8 mouse cellular contexts compared by ENCODE assay signal in genomic region chr8:108708833-108709387, GRCm38 (mm10).
DNase-seq lines count a peak whose midpoint lies in the region; ATAC-seq and TF ChIP-seq lines count a peak whose summit lies in the region.

No protein-coding gene starts in this region.

- TF ChIP-seq POLR2A in thymus, adult 2 months (IDR thresholded peaks at IDR 0.05; ENCODE audit: control insufficient read depth, extremely low read depth, insufficient read depth, low read length, poor library complexity), result no peak

- DNase-seq in kidney, adult 9 months, result no peak
- no peak for DNase-seq in forebrain, embryonic 14.5 days (ENCODE audit: low spot score)
- DNase-seq in limb, embryonic 10.5 days (ENCODE audit: low spot score), result peak; percentile 30
- no peak for DNase-seq in thymus, adult 2 months

- peak overlapping the region; percentile 23; the same call in 1 of the 2 replicates for H3K4me2 ChIP-seq in kidney, embryonic 16.5 days (replicated peaks; ENCODE audit: low read depth, low read length)
- H3K4me2 ChIP-seq in forebrain, embryonic 14.5 days (ENCODE audit: low read length), result peak overlapping the region; percentile 73
- peak overlapping the region; percentile 67 for H3K4me2 ChIP-seq in neural tube, embryonic 14.5 days (ENCODE audit: low read depth, low read length)

- H3K4me3 ChIP-seq in kidney, embryonic 16.5 days (ENCODE audit: low read length), result no peak overlapping the region
- no peak overlapping the region for H3K4me3 ChIP-seq in forebrain, embryonic 14.5 days (ENCODE audit: low read depth, low read length)
- no peak overlapping the region for H3K4me3 ChIP-seq in limb, embryonic 10.5 days
- no peak overlapping the region; the same call in 1 of the 2 replicates for H3K4me3 ChIP-seq in neural tube, embryonic 14.5 days (ENCODE audit: low read depth, low read length)
- no peak overlapping the region for H3K4me3 ChIP-seq in thymus, adult 2 months (ENCODE audit: control insufficient read depth, insufficient read depth, low read length)

- no peak for ATAC-seq in kidney, embryonic 16.5 days (ENCODE audit: low FRiP score, low TSS enrichment)
- no peak for ATAC-seq in forebrain, embryonic 14.5 days
- no peak for ATAC-seq in neural tube, embryonic 14.5 days (ENCODE audit: low read depth)
- no peak for ATAC-seq in erythroid progenitor cell, adult 5-6 weeks (replicated peaks; ENCODE audit: low FRiP score, poor library complexity, severe bottlenecking)
- ATAC-seq in granulocyte monocyte progenitor cell, adult 5-6 weeks (replicated peaks; ENCODE audit: poor library complexity, severe bottlenecking), result no peak

- H3K4me1 ChIP-seq in kidney, embryonic 16.5 days (ENCODE audit: insufficient read depth, low read length), result peaks cover 83% of the 10 kb centered on the region
- H3K4me1 ChIP-seq in forebrain, embryonic 14.5 days (ENCODE audit: control insufficient read depth, insufficient read depth, low read length), result peaks cover 31% of the 10 kb centered on the region
- H3K4me1 ChIP-seq in limb, embryonic 10.5 days, result peaks cover 87% of the 10 kb centered on the region
- H3K4me1 ChIP-seq in neural tube, embryonic 14.5 days (ENCODE audit: control insufficient read depth, insufficient read depth, low read length), result peaks cover 48% of the 10 kb centered on the region
- H3K4me1 ChIP-seq in thymus, adult 2 months (replicated peaks; ENCODE audit: control insufficient read depth, insufficient read depth, low read length), result peaks cover 4% of the 10 kb centered on the region; the same call in 1 of the 2 replicates

- no peaks in the 10 kb centered on the region for H3K27me3 ChIP-seq in kidney, embryonic 16.5 days (ENCODE audit: insufficient read depth, low read length)
- H3K27me3 ChIP-seq in forebrain, embryonic 14.5 days (replicated peaks; ENCODE audit: control insufficient read depth, insufficient read depth, low read length), result 0 out of 2 replicates have a peak, but pooled peaks cover 15% of the 10 kb centered on the region
- no peaks in the 10 kb centered on the region for H3K27me3 ChIP-seq in limb, embryonic 10.5 days (ENCODE audit: low read depth, poor library complexity, severe bottlenecking)
- H3K27me3 ChIP-seq in neural tube, embryonic 14.5 days (ENCODE audit: control insufficient read depth, insufficient read depth, low read length), result no peaks in the 10 kb centered on the region
- peaks cover 15% of the 10 kb centered on the region for H3K27me3 ChIP-seq in thymus, adult 2 months (ENCODE audit: control insufficient read depth, insufficient read depth, low read length)

- no peak for TF ChIP-seq CTCF in thymus, adult 2 months (IDR thresholded peaks at IDR 0.05; ENCODE audit: borderline replicate concordance, control insufficient read depth, extremely low read depth, insufficient read depth, low read length, poor library complexity)

- H3K36me3 ChIP-seq in kidney, embryonic 16.5 days (ENCODE audit: insufficient read depth, low read length), result no peaks in the 10 kb centered on the region
- no peaks in the 10 kb centered on the region for H3K36me3 ChIP-seq in forebrain, embryonic 14.5 days (ENCODE audit: control insufficient read depth, insufficient read depth, low read length)
- H3K36me3 ChIP-seq in limb, embryonic 10.5 days, result no peaks in the 10 kb centered on the region
- no peaks in the 10 kb centered on the region for H3K36me3 ChIP-seq in neural tube, embryonic 14.5 days (ENCODE audit: control insufficient read depth, insufficient read depth, low read length)
- H3K36me3 ChIP-seq in thymus, adult 2 months (ENCODE audit: control insufficient read depth, insufficient read depth, low read length), result no peaks in the 10 kb centered on the region

- no peak overlapping the region; the same call in 1 of the 2 replicates for H3K9ac ChIP-seq in kidney, embryonic 16.5 days (replicated peaks; ENCODE audit: low read length)
- peak overlapping the region; percentile 45 for H3K9ac ChIP-seq in forebrain, embryonic 14.5 days (ENCODE audit: low read length)
- peak overlapping the region; percentile 47 for H3K9ac ChIP-seq in neural tube, embryonic 14.5 days (replicated peaks; ENCODE audit: low read depth, low read length)

- peak overlapping the region; percentile 55; the same call in 1 of the 2 replicates for H3K27ac ChIP-seq in kidney, embryonic 16.5 days (ENCODE audit: low read length)
- H3K27ac ChIP-seq in forebrain, embryonic 14.5 days (ENCODE audit: low read depth, low read length), result peak overlapping the region; percentile 65
- H3K27ac ChIP-seq in limb, embryonic 10.5 days, result peak overlapping the region; percentile 100
- H3K27ac ChIP-seq in neural tube, embryonic 14.5 days (ENCODE audit: low read depth, low read length), result peak overlapping the region; percentile 99
- no peak overlapping the region for H3K27ac ChIP-seq in thymus, adult 2 months (ENCODE audit: control insufficient read depth, insufficient read depth, low read length)

- H3K9me3 ChIP-seq in kidney, embryonic 16.5 days (ENCODE audit: low read length), result no peaks in the 10 kb centered on the region
- no peaks in the 10 kb centered on the region for H3K9me3 ChIP-seq in forebrain, embryonic 14.5 days (replicated peaks; ENCODE audit: control insufficient read depth, low read length)
- no peaks in the 10 kb centered on the region for H3K9me3 ChIP-seq in limb, embryonic 10.5 days (replicated peaks)
- H3K9me3 ChIP-seq in neural tube, embryonic 14.5 days (ENCODE audit: control insufficient read depth, low read length), result no peaks in the 10 kb centered on the region

- 35% methylated on average over 8 of the region's 8 CpGs for WGBS in kidney, embryonic 16.5 days
- 35% methylated on average over 8 of the region's 8 CpGs for WGBS in forebrain, embryonic 14.5 days
- 11% methylated on average over 8 of the region's 8 CpGs for WGBS in limb, embryonic 10.5 days
- 17% methylated on average over 8 of the region's 8 CpGs for WGBS in neural tube, embryonic 14.5 days
- WGBS in thymus, adult 2 months, result 94% methylated on average over 8 of the region's 8 CpGs

Comparison
In these comparisons a context has a peak if more than half of its experiments do, and no peak if none do; other contexts are left out.
1. H3K4me2 ChIP-seq: peak in every context shown above with its lines; median percentile 73 in forebrain, embryonic 14.5 days; 67 in neural tube, embryonic 14.5 days; 23 in kidney, embryonic 16.5 days.